11 mouse cellular contexts compared by ENCODE assay signal in the genomic region with DNA sequence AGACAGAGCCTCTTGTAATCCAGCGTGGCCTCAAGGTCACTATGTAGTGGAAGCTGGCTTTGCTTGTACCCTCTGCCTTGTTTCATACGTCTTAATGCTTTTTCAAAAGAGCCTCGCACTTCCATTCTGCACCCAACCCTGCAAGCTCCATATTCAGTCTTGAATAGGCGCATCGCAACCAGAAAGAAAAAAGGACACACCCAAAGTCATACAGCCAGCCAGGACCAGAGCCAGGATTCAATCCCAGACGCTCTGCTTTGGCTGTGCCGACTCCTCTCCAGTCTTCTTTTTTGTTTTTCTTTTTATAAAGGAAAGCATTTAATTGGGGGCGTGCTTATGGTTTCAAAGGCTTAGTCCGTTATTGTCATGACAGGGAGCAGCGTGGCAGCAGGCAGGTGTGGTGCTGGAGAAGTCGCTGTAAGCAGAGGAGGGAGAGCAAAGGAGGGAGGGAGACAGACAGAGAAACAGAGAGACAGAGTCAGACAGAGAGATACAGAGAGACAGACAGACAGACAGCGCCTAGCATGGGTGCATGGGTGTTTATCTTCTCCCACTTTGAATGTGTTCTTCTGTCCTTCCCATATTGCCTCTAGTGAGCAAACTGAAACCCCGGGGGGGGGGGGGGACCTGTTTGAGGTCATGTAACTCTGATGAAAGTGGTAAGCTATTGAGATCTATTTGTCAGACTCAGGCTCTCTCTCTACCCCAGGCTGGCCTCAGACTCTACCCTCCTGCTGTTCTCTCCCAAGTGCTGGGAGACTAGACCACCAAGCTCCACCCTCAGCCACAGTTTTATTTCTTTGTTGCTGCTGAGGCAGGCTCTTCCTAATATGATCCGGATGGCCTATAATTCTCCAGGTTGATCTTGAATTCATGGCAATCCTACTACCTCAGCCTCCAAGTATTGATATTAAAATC. TPM values are rescaled to one million over a fixed set of nuclear protein-coding genes. Genes with fewer than 3 reads are reported as not detected.
DNase-seq lines count a peak whose midpoint lies in the region; ATAC-seq and TF ChIP-seq lines count a peak whose summit lies in the region.
"Had no signal": no experiment of that assay in that cellular context is flagged by ENCODE, and none has a peak within 500 bp of the region (broad histone marks: within the 10 kb centered on the region; RNA-seq: fewer than 3 reads in every experiment).

No protein-coding gene starts in this region.

- H3K4me2 ChIP-seq in liver, embryonic 11.5 days, result peak overlapping the region; percentile 34
- no peak overlapping the region for H3K4me2 ChIP-seq in forebrain, embryonic 14.5 days (ENCODE audit: low read length)
- no peak overlapping the region for H3K4me2 ChIP-seq in stomach, embryonic 15.5 days
- H3K4me2 ChIP-seq: limb, embryonic 13.5 days; neural tube, embryonic 12.5 days had no signal

- H3K9me3 ChIP-seq in liver, embryonic 11.5 days (ENCODE audit: control insufficient read depth, low read length), result no peaks in the 10 kb centered on the region
- no peaks in the 10 kb centered on the region for H3K9me3 ChIP-seq in G1E (replicated peaks)
- H3K9me3 ChIP-seq in forebrain, embryonic 14.5 days (replicated peaks; ENCODE audit: control insufficient read depth, low read length), result no peaks in the 10 kb centered on the region
- no peaks in the 10 kb centered on the region for H3K9me3 ChIP-seq in stomach, embryonic 15.5 days
- H3K9me3 ChIP-seq: limb, embryonic 13.5 days; neural tube, embryonic 12.5 days had no signal

- peaks cover 9% of the 10 kb centered on the region; the same call in 1 of the 2 replicates for H3K4me1 ChIP-seq in liver, embryonic 11.5 days (replicated peaks; ENCODE audit: control insufficient read depth, insufficient read depth, low read length)
- peaks cover 86% of the 10 kb centered on the region for H3K4me1 ChIP-seq in G1E (ENCODE audit: insufficient read depth, low read depth, low read length)
- peaks cover 3% of the 10 kb centered on the region; the same call in 1 of the 2 replicates for H3K4me1 ChIP-seq in forebrain, embryonic 14.5 days (ENCODE audit: control insufficient read depth, insufficient read depth, low read length)
- H3K4me1 ChIP-seq in stomach, embryonic 15.5 days, result no peaks in the 10 kb centered on the region
- H3K4me1 ChIP-seq: neural tube, embryonic 12.5 days had no signal

- TF ChIP-seq CTCF in G1E (IDR thresholded peaks at IDR 0.05; ENCODE audit: low read depth, low read length), result no peak

- H3K4me3 ChIP-seq in liver, embryonic 11.5 days (ENCODE audit: low read depth, low read length), result no peak overlapping the region
- peak overlapping the region; percentile 59; the same call in 1 of the 2 replicates for H3K4me3 ChIP-seq in G1E (ENCODE audit: low read depth, low read length)
- no peak overlapping the region for H3K4me3 ChIP-seq in forebrain, embryonic 14.5 days (ENCODE audit: low read depth, low read length)
- H3K4me3 ChIP-seq in stomach, embryonic 15.5 days (replicated peaks), result no peak overlapping the region
- H3K4me3 ChIP-seq: limb, embryonic 13.5 days; neural tube, embryonic 12.5 days had no signal

- DNase-seq in liver, embryonic 11.5 days (ENCODE audit: low spot score), result no peak
- DNase-seq in liver (no peak), G1E (ENCODE audit: low spot score) (no peak)
- peak; percentile 11 for DNase-seq in forebrain, embryonic 14.5 days (ENCODE audit: low spot score)
- no peak for DNase-seq in kidney, postnatal 36 days
- DNase-seq in cerebellum, postnatal 25 days, result no peak
- DNase-seq: kidney, postnatal 10 days had no signal

- H3K27ac ChIP-seq in liver, embryonic 11.5 days (ENCODE audit: low read depth, low read length), result 0 out of 2 replicates have a peak overlapping the region, but pooled peaks have one; percentile 55
- no peak overlapping the region for H3K27ac ChIP-seq in forebrain, embryonic 14.5 days (ENCODE audit: low read depth, low read length)
- H3K27ac ChIP-seq in stomach, embryonic 15.5 days, result peak overlapping the region; percentile 31; the same call in 1 of the 2 replicates
- H3K27ac ChIP-seq: limb, embryonic 13.5 days; neural tube, embryonic 12.5 days had no signal

- H3K36me3 ChIP-seq in liver, embryonic 11.5 days (ENCODE audit: control insufficient read depth, insufficient read depth, low read length), result no peaks in the 10 kb centered on the region
- no peaks in the 10 kb centered on the region for H3K36me3 ChIP-seq in G1E (replicated peaks)
- H3K36me3 ChIP-seq in forebrain, embryonic 14.5 days (ENCODE audit: control insufficient read depth, insufficient read depth, low read length), result no peaks in the 10 kb centered on the region
- H3K36me3 ChIP-seq in stomach, embryonic 15.5 days, result no peaks in the 10 kb centered on the region
- H3K36me3 ChIP-seq: limb, embryonic 13.5 days; neural tube, embryonic 12.5 days had no signal

- H3K9ac ChIP-seq in liver, embryonic 11.5 days (ENCODE audit: low read depth, low read length), result no peak overlapping the region
- no peak overlapping the region for H3K9ac ChIP-seq in forebrain, embryonic 14.5 days (ENCODE audit: low read length)
- no peak overlapping the region for H3K9ac ChIP-seq in stomach, embryonic 15.5 days
- H3K9ac ChIP-seq: limb, embryonic 13.5 days; neural tube, embryonic 12.5 days had no signal

- 46% methylated on average over 14 of the region's 14 CpGs for WGBS in liver, embryonic 11.5 days
- WGBS in forebrain, embryonic 14.5 days, result 45% methylated on average over 14 of the region's 14 CpGs
- WGBS in stomach, embryonic 15.5 days, result 55% methylated on average over 14 of the region's 14 CpGs

- H3K27me3 ChIP-seq in liver, embryonic 11.5 days (replicated peaks; ENCODE audit: control insufficient read depth, insufficient read depth, low read length), result 0 out of 2 replicates have a peak, but pooled peaks cover 2% of the 10 kb centered on the region
- no peaks in the 10 kb centered on the region for H3K27me3 ChIP-seq in G1E (ENCODE audit: insufficient read depth, low read length)
- H3K27me3 ChIP-seq in forebrain, embryonic 14.5 days (replicated peaks; ENCODE audit: control insufficient read depth, insufficient read depth, low read length), result no peaks in the 10 kb centered on the region
- H3K27me3 ChIP-seq in stomach, embryonic 15.5 days (replicated peaks), result no peaks in the 10 kb centered on the region
- H3K27me3 ChIP-seq: limb, embryonic 13.5 days; neural tube, embryonic 12.5 days had no signal

- no peak for ATAC-seq in liver, embryonic 11.5 days (replicated peaks; ENCODE audit: low FRiP score)
- ATAC-seq in G1E (ENCODE audit: extremely low read depth, insufficient number of reproducible peaks, low FRiP score, poor library complexity, severe bottlenecking), result no peak
- ATAC-seq in forebrain, embryonic 14.5 days, result peak; percentile 65; the same call in 1 of the 2 replicates
- ATAC-seq in stomach, embryonic 15.5 days (ENCODE audit: insufficient read depth, low FRiP score, low read depth), result no peak
- ATAC-seq: Patski had no signal

RNA-seq across cellular contexts. Expression of a gene that starts 6.6 kb away (rescaled TPM):
- polyA plus RNA-seq in liver, embryonic 11.5 days (2014; fragmentation: Nextera tagmentation; extraction: Ambion mirVana), result 11.5 and 15.5 TPM in 2 replicates
- total RNA-seq in G1E (2014; fragmentation: Nextera tagmentation) (0.63 and 1.1 TPM in 2 replicates), G1E (2017) (9.2 and 10.6 TPM in 2 replicates)
- 1.5 and 1.7 TPM in 2 replicates for polyA plus RNA-seq in G1E (2012)
- polyA plus RNA-seq in forebrain, embryonic 14.5 days (2014; fragmentation: Nextera tagmentation; extraction: Ambion mirVana), result 1.2 and 1.3 TPM in 2 replicates
- polyA plus RNA-seq in stomach, embryonic 15.5 days (2015; fragmentation: Nextera tagmentation; extraction: Ambion mirVana), result 3.7 and 3.8 TPM in 2 replicates
- polyA plus RNA-seq: Patski had no signal

RNA-seq across cellular contexts. Expression of a gene that starts 31.1 kb away (rescaled TPM):
- 0.29 and 0.40 TPM in 2 replicates for polyA plus RNA-seq in liver, embryonic 11.5 days (2014; fragmentation: Nextera tagmentation; extraction: Ambion mirVana)
- total RNA-seq in G1E (2014; fragmentation: Nextera tagmentation), result 1.1 and 1.7 TPM in 2 replicates
- 2.0 and 3.1 TPM in 2 replicates for total RNA-seq in G1E (2017)
- 0.25 and 0.39 TPM in 2 replicates for polyA plus RNA-seq in G1E (2012)
- 0.90 and 1.4 TPM in 2 replicates for polyA plus RNA-seq in forebrain, embryonic 14.5 days (2014; fragmentation: Nextera tagmentation; extraction: Ambion mirVana)
- 1.4 and 1.5 TPM in 2 replicates for polyA plus RNA-seq in stomach, embryonic 15.5 days (2015; fragmentation: Nextera tagmentation; extraction: Ambion mirVana)
